Mouse (Mus musculus) brown adipose tissue, adult 24 weeks (tissue): Measurements from ENCODE around the gene Slc38a4. TPM values are rescaled to one million over a fixed set of nuclear protein-coding genes. Genes with fewer than 3 reads are reported as not detected.
A peak's percentile ranks its signal among the peaks of the same experiment; 100 is the strongest.

Source experiments
- H3K27ac ChIP-seq: fragments of 200-500 bp; replicated peaks from 2 replicates; pipeline ENCODE4 v1.5.1; 2012; ENCODE audit warnings: low read depth, mild to moderate bottlenecking, low read length
- H3K4me1 ChIP-seq: fragments of 200-500 bp; 2 replicates; pipeline ENCODE4 v1.6.1; 2012; ENCODE audit warnings: low read length, mixed read lengths; ENCODE audit not compliant: control insufficient read depth, insufficient read depth, insufficient read length
- H3K4me3 ChIP-seq: fragments of 200-500 bp; 2 replicates; pipeline ENCODE4 v1.5.1; 2012; ENCODE audit warnings: low read depth, mild to moderate bottlenecking, low read length, moderate library complexity; ENCODE audit not compliant: insufficient read depth
- polyA plus RNA-seq: library from polyadenylated mRNA; stranded (reverse); fragments of >200 nt; gene quantifications from 2 replicates; pipeline ENCODE4 v1.2.4, GENCODE M21; 2012; ENCODE audit not compliant: missing spikeins, insufficient read depth, insufficient read length

The Slc38a4 gene
- polyA plus RNA-seq, 1 experiment: 0.75 TPM

DNA sequence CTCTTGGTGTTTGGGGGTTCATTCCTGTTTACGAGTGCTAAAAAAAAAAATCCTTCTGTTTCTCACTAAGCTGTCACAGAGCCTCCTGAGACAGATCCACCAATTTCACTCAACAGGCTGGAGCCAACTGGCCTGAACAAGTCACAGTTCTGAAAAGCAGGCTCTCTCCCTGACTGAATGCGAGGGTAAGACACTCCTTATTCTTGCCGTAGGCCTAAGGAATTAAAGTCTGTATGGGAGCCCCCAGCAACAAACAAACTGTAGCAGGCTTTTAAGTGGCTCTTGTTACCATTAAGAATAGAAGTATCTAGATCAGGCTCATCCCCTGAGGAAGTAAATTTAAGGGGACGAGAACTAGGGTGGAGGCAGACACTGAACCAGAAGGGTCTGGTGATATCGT lies 7.5 kb upstream of the Slc38a4 start:
- Histone ChIP-seq H3K4me1 (no peaks in the 10 kb centered on the region), H3K4me3 (no peak overlapping the region), H3K27ac (no peak overlapping the region)

DNA sequence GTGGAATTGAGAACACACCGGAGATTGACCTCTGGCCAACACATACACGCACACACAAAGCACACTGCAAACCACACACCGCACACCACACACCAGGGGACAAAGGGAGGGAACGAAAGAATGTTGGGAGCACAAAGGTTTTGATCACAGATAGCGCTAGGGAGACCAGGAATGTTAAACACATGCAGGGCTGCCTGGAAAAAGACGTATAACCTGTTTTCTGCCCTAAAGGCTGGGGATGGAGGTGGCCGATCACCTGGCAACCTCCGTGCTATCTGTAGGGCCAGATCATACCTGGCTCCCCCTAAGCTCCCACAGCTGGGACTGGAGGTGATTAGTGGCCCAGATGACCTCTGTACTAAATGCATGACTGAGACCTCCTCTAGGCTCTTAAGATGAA lies 5.2 kb upstream of the Slc38a4 start:
- Histone ChIP-seq H3K27ac (no peak overlapping the region), H3K4me1 (no peaks in the 10 kb centered on the region), H3K4me3 (no peak overlapping the region)

- Histone ChIP-seq H3K4me3 (no peak overlapping the region), H3K27ac (no peak overlapping the region), H3K4me1 (no peaks in the 10 kb centered on the region)
Observed at GRCm38 (mm10) chr15:97060571-97060970, 4.8 kb upstream of the Slc38a4 start.

DNA sequence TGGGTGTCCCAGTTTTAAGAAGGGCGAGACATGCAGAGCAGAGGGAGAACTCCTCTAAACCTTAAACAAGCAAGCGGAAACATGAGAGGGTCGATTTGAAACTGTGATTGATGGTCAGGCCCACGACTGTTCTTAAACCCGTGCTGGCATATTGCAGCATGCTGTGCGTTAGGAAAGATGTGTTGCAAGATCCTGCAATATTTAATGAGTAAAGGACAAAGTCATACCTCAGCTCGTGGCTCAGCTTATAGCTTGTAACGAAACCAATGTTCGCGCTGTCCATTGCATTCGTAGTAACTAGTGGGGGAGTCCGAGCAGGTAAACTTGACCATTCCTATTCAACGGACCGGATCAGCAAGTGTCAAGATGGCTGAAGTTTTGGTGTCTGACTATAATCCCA lies 4.3 kb upstream of the Slc38a4 start:
- Histone ChIP-seq H3K4me3 (no peak overlapping the region), H3K27ac (no peak overlapping the region), H3K4me1 (no peaks in the 10 kb centered on the region)

- H3K27ac ChIP-seq: no peak overlapping the region
- no peak overlapping the region for H3K4me3 ChIP-seq
- H3K4me1 ChIP-seq: no peaks in the 10 kb centered on the region
Observed at GRCm38 (mm10) chr15:97059071-97060041, 3.6 kb upstream of the Slc38a4 start.

DNA sequence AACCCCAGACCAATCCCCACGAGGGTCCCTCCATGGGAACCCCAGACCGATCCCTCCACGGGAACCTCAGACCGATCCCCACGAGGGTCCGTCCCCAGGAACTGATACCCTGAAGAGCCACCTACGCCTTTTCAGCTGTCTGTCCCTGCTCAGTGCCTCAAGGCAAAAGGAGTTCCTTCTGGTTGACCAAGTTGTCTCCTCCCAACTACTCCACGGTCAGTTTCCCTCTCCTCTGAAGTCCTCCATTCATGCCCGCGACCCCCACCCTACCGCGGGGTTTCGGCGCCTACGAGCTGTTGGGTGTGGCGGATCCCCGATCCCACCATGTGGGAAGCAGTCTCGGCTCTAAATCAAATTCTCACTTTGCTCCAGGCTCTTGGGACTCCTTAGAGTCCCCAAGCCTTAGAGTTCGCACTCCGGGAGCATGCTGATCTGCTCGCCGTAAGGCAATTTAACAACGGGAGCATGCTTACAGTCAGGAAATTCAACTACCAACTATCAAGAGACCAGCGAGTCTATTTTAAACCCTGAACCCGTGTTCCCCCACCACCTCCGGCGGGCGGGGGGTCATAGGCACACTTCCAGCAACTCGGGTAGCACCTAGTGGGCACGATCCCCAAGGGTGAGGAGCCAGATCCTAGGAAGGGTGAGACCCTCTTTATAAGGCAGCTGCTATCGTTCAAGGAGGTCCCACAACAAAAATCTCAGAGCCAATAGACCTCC lies 828 bp downstream of the Slc38a4 start:
- H3K4me3 ChIP-seq: peak overlapping the region; percentile 33; the same call in 1 of the 2 replicates
- H3K4me1 ChIP-seq: no peaks in the 10 kb centered on the region
- H3K27ac ChIP-seq: no peak overlapping the region

- no peak overlapping the region for H3K27ac ChIP-seq
- H3K4me1 ChIP-seq: no peaks in the 10 kb centered on the region
- H3K4me3 ChIP-seq: no peak overlapping the region
Observed at GRCm38 (mm10) chr15:97054131-97054530, 1.6 kb downstream of the Slc38a4 start.

DNA sequence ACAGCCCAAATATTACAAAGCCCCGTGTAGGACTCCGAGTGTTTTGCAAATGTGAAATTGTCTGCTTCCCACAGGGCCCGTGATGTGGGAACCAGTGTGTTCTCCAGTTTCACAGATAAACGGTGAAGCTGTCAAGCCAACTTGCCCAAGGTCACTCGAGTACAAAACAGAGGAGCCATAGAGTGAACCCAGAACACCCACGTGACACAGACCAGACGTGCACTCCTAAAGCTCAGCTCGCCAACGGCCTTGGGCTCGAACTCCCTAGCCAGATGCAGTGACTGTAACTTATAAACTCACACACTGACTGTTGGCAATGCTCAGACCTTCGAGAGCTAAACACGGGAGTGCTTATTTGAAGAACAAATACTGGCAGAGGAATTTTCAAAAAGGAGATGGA lies 5.3 kb downstream of the Slc38a4 start:
- Histone ChIP-seq H3K27ac (no peak overlapping the region), H3K4me1 (no peaks in the 10 kb centered on the region), H3K4me3 (no peak overlapping the region)

GRCm38 (mm10) chr15:97050011-97050410 lies 5.7 kb downstream of the Slc38a4 start:
- no peaks in the 10 kb centered on the region for H3K4me1 ChIP-seq
- no peak overlapping the region for H3K27ac ChIP-seq
- no peak overlapping the region for H3K4me3 ChIP-seq

GRCm38 (mm10) chr15:97049281-97049841 lies 6.4 kb downstream of the Slc38a4 start:
- H3K4me3 ChIP-seq: no peak overlapping the region
- H3K27ac ChIP-seq: no peak overlapping the region
- no peaks in the 10 kb centered on the region for H3K4me1 ChIP-seq

DNA sequence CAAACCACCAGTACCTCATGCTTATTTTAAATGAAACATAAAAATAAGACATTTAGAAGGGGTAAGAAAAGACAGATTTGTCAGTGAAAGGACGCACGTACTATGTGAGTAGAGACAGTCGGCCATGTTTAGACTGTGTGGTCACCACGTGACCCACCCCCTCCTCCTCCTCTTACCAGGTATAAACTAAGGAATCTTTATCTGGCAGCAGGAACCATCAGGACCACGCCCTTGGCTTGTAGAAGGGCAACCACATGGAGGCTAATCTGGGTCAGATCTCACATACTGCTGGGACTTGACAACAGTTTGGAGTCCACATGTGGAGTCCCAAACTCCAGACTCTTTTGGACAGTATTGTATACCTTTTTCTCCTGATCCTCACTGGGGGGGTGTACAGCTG lies 7.5 kb downstream of the Slc38a4 start:
- H3K4me3 ChIP-seq: no peak overlapping the region
- H3K27ac ChIP-seq: no peak overlapping the region
- no peaks in the 10 kb centered on the region for H3K4me1 ChIP-seq

- Histone ChIP-seq H3K27ac (no peak overlapping the region), H3K4me3 (no peak overlapping the region), H3K4me1 (no peaks in the 10 kb centered on the region)
Observed at GRCm38 (mm10) chr15:97043921-97044320, 11.8 kb downstream of the Slc38a4 start.

- Histone ChIP-seq H3K4me3 (no peak overlapping the region), H3K4me1 (no peaks in the 10 kb centered on the region), H3K27ac (no peak overlapping the region)
Observed at GRCm38 (mm10) chr15:97042001-97042491, 13.7 kb downstream of the Slc38a4 start.

GRCm38 (mm10) chr15:97041182-97041581 lies 14.6 kb downstream of the Slc38a4 start:
- Histone ChIP-seq H3K4me1 (no peaks in the 10 kb centered on the region), H3K27ac (no peak overlapping the region), H3K4me3 (no peak overlapping the region)

GRCm38 (mm10) chr15:97037710-97038109 lies 18.0 kb downstream of the Slc38a4 start:
- Histone ChIP-seq H3K27ac (no peak overlapping the region), H3K4me3 (no peak overlapping the region), H3K4me1 (no peaks in the 10 kb centered on the region)
